Mouse (Mus musculus): ENCODE data around the gene Gm17545. TPM values are rescaled to one million over a fixed set of nuclear protein-coding genes. Genes with fewer than 3 reads are reported as not detected.

The Gm17545 gene
- polyA plus RNA-seq, 1 experiment, result not detected

DNA sequence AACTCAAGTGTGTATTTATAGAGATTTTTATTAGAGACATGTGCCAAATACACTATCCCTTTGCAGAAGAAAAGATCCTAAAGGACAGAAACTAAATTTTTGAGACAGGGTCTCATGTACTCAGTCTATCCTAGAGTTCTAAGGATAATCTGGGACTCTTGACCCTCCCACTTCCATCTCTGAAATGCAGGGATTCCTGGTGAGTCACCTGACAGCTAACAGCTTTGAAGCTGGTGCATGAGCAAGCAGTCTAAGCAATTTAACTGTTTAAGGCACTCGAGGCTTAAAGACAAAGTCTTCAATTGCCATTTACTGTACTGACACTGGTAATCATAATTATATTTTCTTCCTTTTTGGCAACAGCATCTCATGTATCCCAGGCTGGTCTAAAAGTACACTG is 31.5 kb upstream of the Gm17545 start:
- peaks cover 2% of the 10 kb centered on the region; the same call in 1 of the 2 replicates for H3K4me1 ChIP-seq (ENCODE audit: control insufficient read depth, insufficient read depth, low read length)
- no peak overlapping the region for H3K27ac ChIP-seq (ENCODE audit: insufficient read depth, low read length)
- TF ChIP-seq CTCF (IDR thresholded peaks at IDR 0.05; ENCODE audit: borderline replicate concordance, insufficient read depth, low read length), result no peak
- TF ChIP-seq POLR2A (IDR thresholded peaks at IDR 0.05; ENCODE audit: low read depth, low read length), result no peak
- H3K4me3 ChIP-seq (ENCODE audit: insufficient read depth, low read length), result no peak overlapping the region

DNA sequence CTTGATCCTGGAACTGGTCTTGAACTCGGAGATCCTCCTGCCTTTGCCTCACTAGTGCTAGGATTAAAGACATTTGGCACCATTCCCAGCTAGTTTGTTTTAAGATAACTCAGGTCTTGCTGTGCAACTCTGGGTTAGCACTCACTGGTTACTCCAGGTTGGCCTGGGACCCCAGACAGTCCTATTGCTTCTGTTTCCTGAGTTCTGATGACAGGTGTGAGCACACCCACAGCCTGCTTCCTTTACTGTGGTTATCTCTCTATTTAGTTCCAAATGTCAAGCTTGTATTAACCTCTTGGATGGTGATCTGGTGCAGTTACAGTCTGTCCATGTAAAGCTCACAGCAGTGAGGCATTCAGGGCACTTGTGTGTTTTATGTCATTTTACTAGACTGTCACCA is 30.6 kb upstream of the Gm17545 start:
- H3K4me3 ChIP-seq (ENCODE audit: insufficient read depth, low read length), result no peak overlapping the region
- no peak overlapping the region for H3K27ac ChIP-seq (ENCODE audit: insufficient read depth, low read length)
- H3K4me1 ChIP-seq (ENCODE audit: control insufficient read depth, insufficient read depth, low read length), result peaks cover 5% of the 10 kb centered on the region; the same call in 1 of the 2 replicates
- TF ChIP-seq POLR2A (IDR thresholded peaks at IDR 0.05; ENCODE audit: low read depth, low read length), result no peak
- TF ChIP-seq CTCF (IDR thresholded peaks at IDR 0.05; ENCODE audit: borderline replicate concordance, insufficient read depth, low read length), result no peak

- TF ChIP-seq CTCF (IDR thresholded peaks at IDR 0.05; ENCODE audit: borderline replicate concordance, insufficient read depth, low read length) (no peak), POLR2A (IDR thresholded peaks at IDR 0.05; ENCODE audit: low read depth, low read length) (no peak)
- Histone ChIP-seq H3K4me3 (ENCODE audit: insufficient read depth, low read length) (no peak overlapping the region), H3K27ac (ENCODE audit: insufficient read depth, low read length) (no peak overlapping the region), H3K4me1 (ENCODE audit: control insufficient read depth, insufficient read depth, low read length) (peaks cover 8% of the 10 kb centered on the region; the same call in 1 of the 2 replicates)
These were observed 29.9 kb upstream of the Gm17545 start for GRCm38 (mm10) chr9:22424196-22424595.

- Histone ChIP-seq H3K27ac (ENCODE audit: insufficient read depth, low read length) (no peak overlapping the region), H3K4me3 (ENCODE audit: insufficient read depth, low read length) (no peak overlapping the region), H3K4me1 (ENCODE audit: control insufficient read depth, insufficient read depth, low read length) (peaks cover 9% of the 10 kb centered on the region)
- TF ChIP-seq POLR2A (IDR thresholded peaks at IDR 0.05; ENCODE audit: low read depth, low read length) (no peak), CTCF (IDR thresholded peaks at IDR 0.05; ENCODE audit: borderline replicate concordance, insufficient read depth, low read length) (no peak)
These were observed 29.4 kb upstream of the Gm17545 start for GRCm38 (mm10) chr9:22424719-22425118.

GRCm38 (mm10) chr9:22428028-22428665 is 25.9 kb upstream of the Gm17545 start:
- H3K4me1 ChIP-seq (ENCODE audit: control insufficient read depth, insufficient read depth, low read length), result peaks cover 9% of the 10 kb centered on the region
- no peak for TF ChIP-seq POLR2A (IDR thresholded peaks at IDR 0.05; ENCODE audit: low read depth, low read length)
- TF ChIP-seq CTCF (IDR thresholded peaks at IDR 0.05; ENCODE audit: borderline replicate concordance, insufficient read depth, low read length), result no peak
- no peak overlapping the region for H3K4me3 ChIP-seq (ENCODE audit: insufficient read depth, low read length)
- H3K27ac ChIP-seq (ENCODE audit: insufficient read depth, low read length), result no peak overlapping the region

GRCm38 (mm10) chr9:22428666-22429410 is 25.3 kb upstream of the Gm17545 start:
- TF ChIP-seq POLR2A (IDR thresholded peaks at IDR 0.05; ENCODE audit: low read depth, low read length) (no peak), CTCF (IDR thresholded peaks at IDR 0.05; ENCODE audit: borderline replicate concordance, insufficient read depth, low read length) (no peak)
- H3K27ac ChIP-seq (ENCODE audit: insufficient read depth, low read length), result no peak overlapping the region

DNA sequence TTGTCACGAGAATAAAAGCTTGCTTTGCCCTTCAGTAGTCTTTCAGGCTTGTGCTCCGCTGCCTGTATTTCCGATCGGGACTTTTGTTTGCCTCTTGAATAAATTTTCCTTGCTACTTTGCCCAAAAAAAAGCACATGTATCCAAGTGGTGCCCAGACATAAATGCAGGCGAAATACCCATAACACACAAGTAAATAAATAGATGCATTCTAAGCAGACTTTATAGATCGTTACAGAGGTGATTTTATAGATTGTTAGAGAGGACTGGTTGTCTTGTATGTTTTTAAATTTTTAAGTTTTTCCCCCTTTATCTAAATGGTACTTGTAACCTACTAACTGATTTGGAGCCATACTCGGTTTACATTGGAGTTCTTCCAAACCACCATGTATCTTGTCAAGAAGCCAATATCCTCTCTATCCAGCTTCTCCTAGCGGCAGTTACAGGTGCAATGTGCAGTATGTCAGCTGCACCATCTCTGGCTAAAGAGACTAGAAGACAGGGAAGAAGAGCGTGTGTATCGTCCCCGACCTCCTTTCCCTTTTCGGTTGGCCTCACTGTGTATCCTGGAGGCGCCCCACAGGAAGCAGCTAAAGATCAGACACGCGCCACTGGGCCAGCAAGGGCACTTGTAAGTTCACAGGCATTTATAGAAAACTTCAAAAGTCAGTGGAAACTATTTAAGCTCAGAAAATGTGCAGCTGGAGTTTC is 24.4 kb upstream of the Gm17545 start:
- TF ChIP-seq POLR2A (IDR thresholded peaks at IDR 0.05; ENCODE audit: low read depth, low read length) (no peak), CTCF (IDR thresholded peaks at IDR 0.05; ENCODE audit: borderline replicate concordance, insufficient read depth, low read length) (no peak)
- Histone ChIP-seq H3K4me3 (ENCODE audit: insufficient read depth, low read length) (no peak overlapping the region), H3K4me1 (ENCODE audit: control insufficient read depth, insufficient read depth, low read length) (peaks cover 9% of the 10 kb centered on the region), H3K27ac (ENCODE audit: insufficient read depth, low read length) (no peak overlapping the region)

More at GRCm38 (mm10) chr9:22428666-22429410, 25.3 kb upstream of the Gm17545 start:
- H3K4me3 ChIP-seq (ENCODE audit: insufficient read depth, low read length), result no peak overlapping the region
- H3K4me1 ChIP-seq (ENCODE audit: control insufficient read depth, insufficient read depth, low read length), result peaks cover 9% of the 10 kb centered on the region

GRCm38 (mm10) chr9:22430315-22430840 is 23.7 kb upstream of the Gm17545 start:
- H3K4me1 ChIP-seq (ENCODE audit: control insufficient read depth, insufficient read depth, low read length), result peaks cover 9% of the 10 kb centered on the region
- TF ChIP-seq POLR2A (IDR thresholded peaks at IDR 0.05; ENCODE audit: low read depth, low read length) (no peak), CTCF (IDR thresholded peaks at IDR 0.05; ENCODE audit: borderline replicate concordance, insufficient read depth, low read length) (no peak)
- no peak overlapping the region for H3K4me3 ChIP-seq (ENCODE audit: insufficient read depth, low read length)
- no peak overlapping the region for H3K27ac ChIP-seq (ENCODE audit: insufficient read depth, low read length)

GRCm38 (mm10) chr9:22433221-22433620 is 20.9 kb upstream of the Gm17545 start:
- Histone ChIP-seq H3K4me1 (ENCODE audit: control insufficient read depth, insufficient read depth, low read length) (peaks cover 9% of the 10 kb centered on the region), H3K27ac (ENCODE audit: insufficient read depth, low read length) (no peak overlapping the region), H3K4me3 (ENCODE audit: insufficient read depth, low read length) (no peak overlapping the region)
- TF ChIP-seq CTCF (IDR thresholded peaks at IDR 0.05; ENCODE audit: borderline replicate concordance, insufficient read depth, low read length) (no peak), POLR2A (IDR thresholded peaks at IDR 0.05; ENCODE audit: low read depth, low read length) (no peak)
